Mouse (Mus musculus): Measurements from ENCODE around the gene Nek3.
A peak's percentile ranks its signal among the peaks of the same experiment; 100 is the strongest.

- TF ChIP-seq CTCF (IDR thresholded peaks at IDR 0.05) (no peak), EP300 (IDR thresholded peaks at IDR 0.05) (peak; percentile 16; the same call in 1 of the 2 replicates)
Observed at GRCm38 (mm10) chr8:22193432-22194010, 27.3 kb upstream of the Nek3 start.

All from lung, postnatal 0 days (tissue).